Mouse (Mus musculus): ENCODE data around the gene Gm13889. TPM values are rescaled to one million over a fixed set of nuclear protein-coding genes. Genes with fewer than 3 reads are reported as not detected.

Gene Gm13889
- total RNA-seq (2014; fragmentation: Nextera tagmentation) (not detected in 2 replicates), total RNA-seq (2017) (not detected in 2 replicates), polyA plus RNA-seq (2012) (0.07 and 0.20 TPM in 2 replicates)

GRCm38 (mm10) chr2:93956908-93957784, at the start of gene Gm13889:
Gene Gm13889, minus strand, starts transcription at chr2:93957201.
- Histone ChIP-seq H3K27me3 (ENCODE audit: insufficient read depth, low read length) (peaks cover 2% of the 10 kb centered on the region; the same call in 1 of the 2 replicates), H3K9me3 (replicated peaks) (peaks cover 13% of the 10 kb centered on the region), H3K36me3 (replicated peaks) (no peaks in the 10 kb centered on the region), H3K4me1 (ENCODE audit: insufficient read depth, low read depth, low read length) (no peaks in the 10 kb centered on the region), H3K4me3 (ENCODE audit: low read depth, low read length) (no peak within 1 kb of the TSS; the same call in 1 of the 2 replicates)
- no peak for DNase-seq (ENCODE audit: low spot score)
- no peak for ATAC-seq (ENCODE audit: extremely low read depth, insufficient number of reproducible peaks, low FRiP score, poor library complexity, severe bottlenecking)
- TF ChIP-seq POLR2AphosphoS5 (IDR thresholded peaks at IDR 0.05; ENCODE audit: insufficient replicate concordance, low read depth, low read length) (no peak), GATA2 (IDR thresholded peaks at IDR 0.05; ENCODE audit: borderline replicate concordance, low read depth, low read length) (no peak), TAL1 (conservative IDR thresholded peaks at IDR 0.05; ENCODE audit: low read depth, low read length) (no peak), CTCF (IDR thresholded peaks at IDR 0.05; ENCODE audit: low read depth, low read length) (no peak), GATA1 (IDR thresholded peaks at IDR 0.05; ENCODE audit: borderline replicate concordance, low read length) (no peak)

DNA sequence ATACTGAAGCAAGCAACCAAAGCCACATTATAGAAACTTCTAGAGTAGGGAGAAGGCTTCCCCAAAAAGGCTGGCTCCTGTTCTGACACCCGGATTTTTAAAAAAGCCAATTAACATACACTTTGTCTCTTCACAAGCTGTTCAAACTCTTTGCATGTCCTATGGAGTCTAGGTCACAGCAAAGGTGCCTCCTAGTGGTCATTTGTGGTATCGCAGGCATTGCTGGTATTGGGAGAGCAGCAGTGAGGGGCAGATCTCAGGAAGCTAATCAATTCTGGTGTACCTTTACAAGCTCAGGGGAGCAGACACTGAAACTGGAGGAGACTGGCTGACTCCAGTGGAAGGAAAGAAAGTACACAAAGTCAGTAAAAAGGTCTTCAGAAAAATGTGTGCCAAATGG, 45.3 kb upstream of the Gm13889 start:
- H3K36me3 ChIP-seq (replicated peaks), result peaks cover 76% of the 10 kb centered on the region
- H3K4me3 ChIP-seq (ENCODE audit: low read depth, low read length), result no peak overlapping the region
- peak; percentile 32 for DNase-seq (ENCODE audit: low spot score)
- TF ChIP-seq TAL1 (conservative IDR thresholded peaks at IDR 0.05; ENCODE audit: low read depth, low read length), result no peak
- TF ChIP-seq CTCF (IDR thresholded peaks at IDR 0.05; ENCODE audit: low read depth, low read length), result peak; percentile 97
- no peaks in the 10 kb centered on the region for H3K4me1 ChIP-seq (ENCODE audit: insufficient read depth, low read depth, low read length)
- peaks cover 2% of the 10 kb centered on the region; the same call in 1 of the 2 replicates for H3K27me3 ChIP-seq (ENCODE audit: insufficient read depth, low read length)
- ATAC-seq (ENCODE audit: extremely low read depth, insufficient number of reproducible peaks, low FRiP score, poor library complexity, severe bottlenecking), result no peak
- no peaks in the 10 kb centered on the region for H3K9me3 ChIP-seq (replicated peaks)

GRCm38 (mm10) chr2:94001918-94002317, 44.9 kb upstream of the Gm13889 start:
- Histone ChIP-seq H3K36me3 (replicated peaks) (peaks cover 77% of the 10 kb centered on the region), H3K9me3 (replicated peaks) (no peaks in the 10 kb centered on the region), H3K4me3 (ENCODE audit: low read depth, low read length) (no peak overlapping the region), H3K27me3 (ENCODE audit: insufficient read depth, low read length) (peaks cover 2% of the 10 kb centered on the region; the same call in 1 of the 2 replicates), H3K4me1 (ENCODE audit: insufficient read depth, low read depth, low read length) (no peaks in the 10 kb centered on the region)
- ATAC-seq (ENCODE audit: extremely low read depth, insufficient number of reproducible peaks, low FRiP score, poor library complexity, severe bottlenecking) (no peak), DNase-seq (ENCODE audit: low spot score) (no peak)
- no peak for TF ChIP-seq POLR2AphosphoS5 (IDR thresholded peaks at IDR 0.05; ENCODE audit: insufficient replicate concordance, low read depth, low read length)
- TF ChIP-seq CTCF (IDR thresholded peaks at IDR 0.05; ENCODE audit: low read depth, low read length), result no peak
- TF ChIP-seq GATA2 (IDR thresholded peaks at IDR 0.05; ENCODE audit: borderline replicate concordance, low read depth, low read length), result no peak
- TF ChIP-seq TAL1 (conservative IDR thresholded peaks at IDR 0.05; ENCODE audit: low read depth, low read length), result no peak
- no peak for TF ChIP-seq GATA1 (IDR thresholded peaks at IDR 0.05; ENCODE audit: borderline replicate concordance, low read length)

DNA sequence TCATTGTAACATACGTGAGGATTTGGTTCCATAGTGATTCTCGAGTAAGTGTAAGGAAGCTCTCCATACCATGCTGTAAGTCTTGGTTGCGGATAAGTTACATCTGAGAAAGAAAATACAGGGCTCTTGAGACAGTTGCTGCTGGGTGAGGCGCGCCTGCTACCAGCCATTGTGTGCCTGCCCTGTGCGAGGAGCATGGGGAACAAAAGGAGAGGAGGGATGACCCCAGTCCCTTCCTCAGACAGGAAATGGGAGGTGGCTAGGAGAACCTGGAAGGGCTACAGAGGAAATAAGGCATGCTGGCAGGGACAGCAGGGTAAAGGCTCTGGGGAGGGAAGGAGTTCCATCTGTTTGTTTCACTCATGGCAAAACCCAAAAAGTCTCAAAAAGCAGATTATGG, 44.4 kb upstream of the Gm13889 start:
- peaks cover 76% of the 10 kb centered on the region for H3K36me3 ChIP-seq (replicated peaks)

DNA sequence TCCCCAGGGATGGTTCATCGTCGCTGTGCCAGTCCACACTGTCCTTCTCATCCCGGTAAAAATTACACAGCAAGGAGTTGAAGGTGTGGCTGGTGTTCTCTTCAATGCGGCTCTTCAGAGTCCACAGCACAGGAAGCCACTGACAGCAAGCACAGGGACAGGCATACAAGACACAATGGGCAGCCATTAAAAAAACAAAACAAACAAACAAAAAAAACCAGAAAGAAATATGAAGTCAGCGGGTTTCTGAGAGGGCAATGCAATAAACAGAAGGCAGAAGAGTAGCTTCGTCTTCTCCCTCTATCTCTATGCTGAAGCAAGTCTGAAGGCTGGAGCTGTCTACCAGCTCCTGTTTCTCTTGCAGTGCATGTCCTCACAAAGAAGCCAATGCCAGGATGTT, 39.3 kb upstream of the Gm13889 start, which contains the start of gene Gm27027:
TSS of gene Gm27027 (minus strand) at position 101 of the 400 bp plus-strand sequence.
- peaks cover 83% of the 10 kb centered on the region for H3K36me3 ChIP-seq (replicated peaks)
- TF ChIP-seq GATA2 (IDR thresholded peaks at IDR 0.05; ENCODE audit: borderline replicate concordance, low read depth, low read length) (no peak), TAL1 (conservative IDR thresholded peaks at IDR 0.05; ENCODE audit: low read depth, low read length) (no peak), POLR2AphosphoS5 (IDR thresholded peaks at IDR 0.05; ENCODE audit: insufficient replicate concordance, low read depth, low read length) (no peak), CTCF (IDR thresholded peaks at IDR 0.05; ENCODE audit: low read depth, low read length) (no peak), GATA1 (IDR thresholded peaks at IDR 0.05; ENCODE audit: borderline replicate concordance, low read length) (no peak)
- H3K27me3 ChIP-seq (ENCODE audit: insufficient read depth, low read length), result no peaks in the 10 kb centered on the region
- no peaks in the 10 kb centered on the region for H3K4me1 ChIP-seq (ENCODE audit: insufficient read depth, low read depth, low read length)
- H3K4me3 ChIP-seq (ENCODE audit: low read depth, low read length), result no peak within 1 kb of the TSS
- ATAC-seq (ENCODE audit: extremely low read depth, insufficient number of reproducible peaks, low FRiP score, poor library complexity, severe bottlenecking) (no peak), DNase-seq (ENCODE audit: low spot score) (no peak)
- no peaks in the 10 kb centered on the region for H3K9me3 ChIP-seq (replicated peaks)

More for the DNA sequence above, 44.4 kb upstream of the Gm13889 start:
- TF ChIP-seq POLR2AphosphoS5 (IDR thresholded peaks at IDR 0.05; ENCODE audit: insufficient replicate concordance, low read depth, low read length) (no peak), GATA2 (IDR thresholded peaks at IDR 0.05; ENCODE audit: borderline replicate concordance, low read depth, low read length) (no peak), CTCF (IDR thresholded peaks at IDR 0.05; ENCODE audit: low read depth, low read length) (no peak), TAL1 (conservative IDR thresholded peaks at IDR 0.05; ENCODE audit: low read depth, low read length) (no peak), GATA1 (IDR thresholded peaks at IDR 0.05; ENCODE audit: borderline replicate concordance, low read length) (no peak)
- DNase-seq (ENCODE audit: low spot score) (no peak), ATAC-seq (ENCODE audit: extremely low read depth, insufficient number of reproducible peaks, low FRiP score, poor library complexity, severe bottlenecking) (no peak)
- Histone ChIP-seq H3K27me3 (ENCODE audit: insufficient read depth, low read length) (peaks cover 2% of the 10 kb centered on the region; the same call in 1 of the 2 replicates), H3K9me3 (replicated peaks) (no peaks in the 10 kb centered on the region), H3K4me1 (ENCODE audit: insufficient read depth, low read depth, low read length) (no peaks in the 10 kb centered on the region), H3K4me3 (ENCODE audit: low read depth, low read length) (no peak overlapping the region)

DNA sequence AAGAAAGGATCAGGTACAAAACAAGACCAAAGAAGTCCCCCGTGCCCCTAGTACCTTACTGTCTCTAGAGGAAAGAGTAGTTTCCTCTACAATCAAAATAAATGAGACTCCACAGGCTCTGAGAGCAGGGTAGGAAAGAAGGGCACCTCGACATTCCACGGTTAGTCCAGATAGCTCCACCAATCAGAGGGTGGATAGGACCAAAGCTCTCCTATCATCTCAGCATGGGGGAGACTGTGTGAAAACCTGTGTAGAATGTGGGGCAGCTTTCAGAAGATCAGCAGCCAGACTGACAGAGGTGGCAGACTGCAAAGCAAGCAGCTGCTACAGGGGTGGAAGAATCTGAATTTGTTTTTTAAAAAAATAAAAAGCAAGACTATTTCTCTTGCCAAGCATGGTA, 35.8 kb upstream of the Gm13889 start:
- no peaks in the 10 kb centered on the region for H3K9me3 ChIP-seq (replicated peaks)
- DNase-seq (ENCODE audit: low spot score) (no peak), ATAC-seq (ENCODE audit: extremely low read depth, insufficient number of reproducible peaks, low FRiP score, poor library complexity, severe bottlenecking) (no peak)
- H3K36me3 ChIP-seq (replicated peaks), result peaks cover 93% of the 10 kb centered on the region
- TF ChIP-seq CTCF (IDR thresholded peaks at IDR 0.05; ENCODE audit: low read depth, low read length) (no peak), POLR2AphosphoS5 (IDR thresholded peaks at IDR 0.05; ENCODE audit: insufficient replicate concordance, low read depth, low read length) (no peak), TAL1 (conservative IDR thresholded peaks at IDR 0.05; ENCODE audit: low read depth, low read length) (no peak), GATA1 (IDR thresholded peaks at IDR 0.05; ENCODE audit: borderline replicate concordance, low read length) (no peak), GATA2 (IDR thresholded peaks at IDR 0.05; ENCODE audit: borderline replicate concordance, low read depth, low read length) (no peak)
- H3K27me3 ChIP-seq (ENCODE audit: insufficient read depth, low read length), result no peaks in the 10 kb centered on the region
- peaks cover 10% of the 10 kb centered on the region for H3K4me1 ChIP-seq (ENCODE audit: insufficient read depth, low read depth, low read length)
- no peak overlapping the region for H3K4me3 ChIP-seq (ENCODE audit: low read depth, low read length)

All from G1E (cell line).